Mouse (Mus musculus) spleen, adult 2 months (tissue): ENCODE data around the gene Mcoln3.

Source experiments
- CTCF ChIP-seq: fragments of 200-500 bp; IDR thresholded peaks from 2 replicates; pipeline ENCODE4 v1.5.1; 2011; ENCODE audit warnings: mild to moderate bottlenecking, inconsistent platforms; ENCODE audit not compliant: insufficient read depth, insufficient read length, insufficient replicate concordance; ENCODE audit errors: extremely low read depth
- POLR2A ChIP-seq: fragments of 200-500 bp; IDR thresholded peaks from 2 replicates; pipeline ENCODE4 v1.6.1; 2011; ENCODE audit warnings: low read depth, low read length, inconsistent platforms

DNA sequence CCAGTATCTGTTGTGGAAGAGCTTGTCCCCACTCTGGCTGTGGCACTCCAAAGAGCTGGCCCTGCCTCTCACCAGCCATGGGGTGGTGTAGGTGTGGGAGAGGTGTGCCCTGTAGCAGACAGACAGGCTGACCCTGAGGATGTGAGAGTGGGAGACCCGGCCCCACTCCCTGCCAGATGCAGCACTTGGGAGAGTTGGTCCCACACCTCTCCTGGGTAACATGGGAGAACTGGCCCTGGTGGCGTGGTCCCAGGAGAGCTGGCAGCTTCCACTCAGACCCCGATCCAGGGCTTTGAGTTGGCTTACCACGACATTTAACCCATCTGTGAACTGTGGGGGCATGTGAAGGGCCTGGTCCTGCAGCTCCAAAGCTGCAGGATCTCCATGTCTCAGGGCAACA is 19.4 kb upstream of the Mcoln3 start:
- TF ChIP-seq CTCF, result no peak
- TF ChIP-seq POLR2A, result no peak
